9 mouse cellular contexts compared by ENCODE assay signal in genomic region chr16:74410125-74410524, GRCm38 (mm10). TPM values are rescaled to one million over a fixed set of nuclear protein-coding genes. Genes with fewer than 3 reads are reported as not detected.
DNase-seq lines count a peak whose midpoint lies in the region; ATAC-seq lines count a peak whose summit lies in the region.
"Had no signal": no experiment of that assay in that cellular context is flagged by ENCODE, and none has a peak within 500 bp of the region (broad histone marks: within the 10 kb centered on the region; RNA-seq: fewer than 3 reads in every experiment).

No protein-coding gene starts in this region.

- WGBS in forebrain, embryonic 15.5 days, result 11% methylated on average over 6 of the region's 6 CpGs
- WGBS in midbrain, embryonic 16.5 days, result 22% methylated on average over 6 of the region's 6 CpGs

- peaks cover 6% of the 10 kb centered on the region for H3K4me1 ChIP-seq in forebrain, embryonic 15.5 days
- H3K4me1 ChIP-seq in midbrain, embryonic 16.5 days (ENCODE audit: control insufficient read depth, insufficient read depth, low read length), result peaks cover 8% of the 10 kb centered on the region

- H3K27ac ChIP-seq in forebrain, embryonic 15.5 days (replicated peaks), result peak overlapping the region; percentile 92
- peak overlapping the region; percentile 87 for H3K27ac ChIP-seq in midbrain, embryonic 16.5 days (ENCODE audit: low read length)

- intact Hi-C loops in left cerebral cortex, postnatal 14 days (cut with DNase I), result loop anchor here (5.0 to 10.0 kb wide), 2 partner anchors 275 to 1313 kb away; no protein-coding TSS in a partner anchor

- ATAC-seq in forebrain, embryonic 15.5 days (replicated peaks), result no peak
- peak; percentile 55 for ATAC-seq in midbrain, embryonic 16.5 days

- DNase-seq in layer of hippocampus, postnatal 10 days (ENCODE audit: low spot score in 2 of 2), result peak; percentile 19 to 44
- no peak for DNase-seq in layer of hippocampus, adult 9-10 months (ENCODE audit: low spot score)
- peak; percentile 34 to 41 for DNase-seq in left cerebral cortex, postnatal 14 days (ENCODE audit: low spot score in 2 of 2)
- no peak for DNase-seq in thymus, postnatal 10 days (ENCODE audit: low spot score in 2 of 2)
- DNase-seq in B cell, adult 2 months, result no peak
- DNase-seq in embryo, embryonic 10 days (ENCODE audit: low spot score), result no peak

- no peaks in the 10 kb centered on the region for H3K36me3 ChIP-seq in forebrain, embryonic 15.5 days
- H3K36me3 ChIP-seq in midbrain, embryonic 16.5 days (ENCODE audit: control insufficient read depth, insufficient read depth, low read length), result no peaks in the 10 kb centered on the region

- H3K9ac ChIP-seq in forebrain, embryonic 15.5 days (replicated peaks), result peak overlapping the region; percentile 82
- H3K9ac ChIP-seq in midbrain, embryonic 16.5 days (ENCODE audit: low read depth, low read length), result peak overlapping the region; percentile 88

- peak overlapping the region; percentile 94 for H3K4me2 ChIP-seq in forebrain, embryonic 15.5 days (replicated peaks)
- peak overlapping the region; percentile 79 for H3K4me2 ChIP-seq in midbrain, embryonic 16.5 days (ENCODE audit: low read length)

- no peaks in the 10 kb centered on the region for H3K9me3 ChIP-seq in forebrain, embryonic 15.5 days
- H3K9me3 ChIP-seq in midbrain, embryonic 16.5 days (replicated peaks; ENCODE audit: control insufficient read depth, low read length, poor library complexity, severe bottlenecking), result no peaks in the 10 kb centered on the region

- peak overlapping the region; percentile 74 for H3K4me3 ChIP-seq in forebrain, embryonic 15.5 days
- H3K4me3 ChIP-seq in midbrain, embryonic 16.5 days (ENCODE audit: low read depth, low read length), result peak overlapping the region; percentile 81
- H3K4me3 ChIP-seq: megakaryocyte, embryonic 14.5 days had no signal

- H3K27me3 ChIP-seq in forebrain, embryonic 15.5 days, result no peaks in the 10 kb centered on the region
- no peaks in the 10 kb centered on the region for H3K27me3 ChIP-seq in midbrain, embryonic 16.5 days (ENCODE audit: control insufficient read depth, insufficient read depth, low read depth, low read length)

RNA-seq across cellular contexts. Expression of gene Robo2, which starts 1.5 kb away (rescaled TPM):
- total RNA-seq in layer of hippocampus, postnatal 10 days (2021), result 100 to 1,000 TPM; 142 to 146 TPM
- 102 and 112 TPM in 2 replicates for polyA plus RNA-seq in forebrain, embryonic 15.5 days (2015; fragmentation: Nextera tagmentation; extraction: Ambion mirVana)
- total RNA-seq in left cerebral cortex, postnatal 14 days (2021), result 100 to 1,000 TPM; 197 to 207 TPM
- 88.9 and 94.7 TPM in 2 replicates for polyA plus RNA-seq in midbrain, embryonic 16.5 days (2015; fragmentation: Nextera tagmentation; extraction: Ambion mirVana)

Comparison
In these comparisons a context has a peak if more than half of its experiments do, and no peak if none do; other contexts are left out.
1. DNase-seq: peak in layer of hippocampus, postnatal 10 days (2 of 2) and left cerebral cortex, postnatal 14 days (2 of 2); none in layer of hippocampus, adult 9-10 months (single experiment), thymus, postnatal 10 days (0 of 2), B cell, adult 2 months (0 of 2) and embryo, embryonic 10 days (single experiment).